Mouse (Mus musculus): ENCODE data around the gene Sh3pxd2a.

Gene Sh3pxd2a

DNA sequence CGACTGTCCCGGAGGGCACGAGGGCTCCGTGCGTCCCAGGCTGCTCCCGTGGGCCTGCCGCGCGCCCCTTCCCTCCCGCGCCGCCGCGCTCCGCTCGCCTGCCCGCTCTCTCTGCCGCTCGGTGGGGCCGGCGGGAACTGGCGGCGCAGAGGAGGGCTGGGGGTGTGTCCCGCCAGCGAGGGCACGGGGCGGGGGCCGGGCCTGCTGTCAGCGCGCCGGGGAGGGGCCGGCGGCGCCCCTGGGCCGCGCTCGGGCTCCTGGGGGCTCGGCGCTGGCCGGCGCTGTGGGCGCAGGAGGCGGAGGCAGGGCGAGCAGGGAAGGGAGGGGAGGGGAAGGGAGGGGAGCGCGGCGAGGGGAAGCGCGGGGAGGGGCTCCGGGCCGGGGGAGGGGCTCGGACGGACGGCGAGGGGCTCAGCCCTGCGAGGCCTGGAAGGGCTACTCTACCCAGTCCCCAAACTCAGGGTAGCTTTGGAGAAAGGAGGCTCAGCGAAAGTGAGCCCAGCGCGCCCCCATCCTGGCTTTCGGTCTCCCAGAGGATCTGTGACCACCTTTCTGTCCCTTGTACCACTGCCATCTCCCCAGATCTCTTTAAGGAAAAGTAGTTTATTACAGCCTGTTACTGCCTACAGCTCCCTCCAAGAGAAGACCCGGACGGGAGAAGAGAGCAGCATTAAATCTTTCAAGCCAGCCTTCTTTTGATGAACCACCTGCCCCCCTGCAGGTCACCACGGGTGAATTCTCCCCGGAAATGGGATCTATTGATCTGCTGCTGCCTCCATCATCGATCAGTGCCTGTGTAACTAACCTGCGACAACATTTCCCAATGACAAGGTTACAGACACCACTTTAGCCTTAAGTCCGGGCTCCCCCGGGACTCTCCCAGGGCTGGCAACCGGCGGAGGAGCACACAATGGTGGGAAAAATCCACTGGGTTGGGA, at the start of gene Sh3pxd2a:
Gene Sh3pxd2a (minus strand): TSS at position 98 of the 938 bp plus-strand sequence.
- DNase-seq (ENCODE audit: inconsistent ontology term): peak; percentile 75

DNA sequence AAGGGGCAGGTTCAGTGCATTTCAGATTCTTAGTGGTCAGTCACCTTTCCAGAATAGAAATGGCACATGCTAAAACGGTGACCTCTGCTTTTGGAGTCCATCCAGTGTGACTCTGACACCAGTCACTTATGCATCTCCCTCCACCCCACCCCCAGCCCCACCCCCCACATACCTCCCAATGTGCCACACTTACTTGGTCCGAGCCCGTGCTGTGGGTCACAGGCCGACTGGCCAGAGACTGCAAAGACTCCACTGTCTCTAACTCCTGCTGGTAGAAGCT, 49.4 kb upstream of the Sh3pxd2a start:
- no peak for DNase-seq (ENCODE audit: inconsistent ontology term)

DNA sequence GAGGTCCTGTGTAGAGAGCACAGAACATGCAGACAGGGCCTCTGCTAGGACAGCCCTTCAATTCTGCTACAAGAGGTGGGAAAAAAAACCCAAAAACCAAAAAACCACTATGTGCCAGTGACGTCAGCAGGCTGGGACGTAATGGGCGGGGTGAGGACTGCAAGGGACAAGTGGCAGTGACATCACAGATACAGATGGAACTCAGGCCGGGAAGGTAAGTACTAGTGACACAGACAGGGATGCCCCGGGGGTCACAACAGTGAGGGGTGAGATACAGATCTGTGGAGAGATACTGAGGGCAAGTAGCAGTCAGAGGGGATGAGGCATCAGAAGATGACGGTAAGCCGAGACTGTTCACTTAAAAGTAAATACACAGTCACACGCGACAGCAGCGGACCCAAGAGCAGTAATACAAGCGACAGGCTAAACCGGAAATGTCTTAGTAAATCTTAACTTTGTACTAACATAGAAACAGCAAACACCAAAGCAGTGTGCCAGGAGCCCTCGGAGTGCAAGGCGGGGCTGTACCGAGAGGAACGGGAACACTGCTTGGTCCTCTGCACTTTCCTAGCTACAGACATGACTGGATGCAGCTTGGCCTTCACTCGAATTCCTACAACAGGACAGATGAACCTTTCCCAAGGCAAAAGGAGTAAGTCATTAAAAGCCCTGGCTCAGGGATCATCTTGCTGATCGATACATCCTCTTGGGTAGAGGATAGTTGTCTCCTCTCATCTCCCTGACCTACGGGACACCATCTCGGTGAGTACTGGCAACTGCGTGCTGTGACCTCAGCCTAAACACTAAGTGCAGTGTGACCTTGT, 48.8 kb upstream of the Sh3pxd2a start:
- DNase-seq (ENCODE audit: inconsistent ontology term): no peak

DNA sequence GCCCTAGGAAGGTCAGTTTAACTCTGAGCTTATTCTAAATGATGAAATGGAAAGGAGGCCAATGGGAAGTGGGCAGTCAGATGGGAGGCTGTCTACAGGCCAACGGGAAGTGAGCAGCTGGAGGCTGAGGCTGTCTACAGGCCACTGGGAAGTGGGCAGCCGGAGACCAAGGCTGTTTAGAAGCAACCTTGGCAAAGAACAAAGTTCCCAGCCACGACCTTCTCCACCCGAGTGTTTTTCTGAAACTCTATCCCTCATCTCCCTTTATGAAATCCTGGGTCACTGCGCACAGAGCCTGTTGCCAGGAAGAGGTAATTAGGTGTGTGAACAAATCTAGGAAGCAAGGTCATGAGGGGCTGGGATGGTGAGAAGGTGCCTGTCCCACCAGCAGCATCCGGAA, 47.8 kb upstream of the Sh3pxd2a start:
- no peak for DNase-seq (ENCODE audit: inconsistent ontology term)

DNA sequence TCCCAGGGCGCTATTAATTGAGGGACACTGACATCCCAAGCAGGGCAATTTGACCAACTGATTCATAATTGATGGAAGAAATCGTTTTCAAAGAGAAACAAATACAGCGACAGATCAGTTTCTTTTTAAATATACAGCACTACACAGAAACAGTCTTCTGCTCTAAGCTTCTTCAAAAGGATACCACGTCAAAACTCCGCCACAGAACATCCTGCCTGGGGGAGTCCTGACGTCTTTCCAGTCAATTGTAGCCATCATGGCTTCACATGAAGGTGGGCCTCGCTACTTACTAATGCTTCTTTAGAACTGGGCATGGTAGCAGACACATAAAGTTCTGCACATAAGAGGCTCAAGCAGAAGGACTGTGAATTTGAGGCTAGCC, 47.1 kb upstream of the Sh3pxd2a start:
- no peak for DNase-seq (ENCODE audit: inconsistent ontology term)

DNA sequence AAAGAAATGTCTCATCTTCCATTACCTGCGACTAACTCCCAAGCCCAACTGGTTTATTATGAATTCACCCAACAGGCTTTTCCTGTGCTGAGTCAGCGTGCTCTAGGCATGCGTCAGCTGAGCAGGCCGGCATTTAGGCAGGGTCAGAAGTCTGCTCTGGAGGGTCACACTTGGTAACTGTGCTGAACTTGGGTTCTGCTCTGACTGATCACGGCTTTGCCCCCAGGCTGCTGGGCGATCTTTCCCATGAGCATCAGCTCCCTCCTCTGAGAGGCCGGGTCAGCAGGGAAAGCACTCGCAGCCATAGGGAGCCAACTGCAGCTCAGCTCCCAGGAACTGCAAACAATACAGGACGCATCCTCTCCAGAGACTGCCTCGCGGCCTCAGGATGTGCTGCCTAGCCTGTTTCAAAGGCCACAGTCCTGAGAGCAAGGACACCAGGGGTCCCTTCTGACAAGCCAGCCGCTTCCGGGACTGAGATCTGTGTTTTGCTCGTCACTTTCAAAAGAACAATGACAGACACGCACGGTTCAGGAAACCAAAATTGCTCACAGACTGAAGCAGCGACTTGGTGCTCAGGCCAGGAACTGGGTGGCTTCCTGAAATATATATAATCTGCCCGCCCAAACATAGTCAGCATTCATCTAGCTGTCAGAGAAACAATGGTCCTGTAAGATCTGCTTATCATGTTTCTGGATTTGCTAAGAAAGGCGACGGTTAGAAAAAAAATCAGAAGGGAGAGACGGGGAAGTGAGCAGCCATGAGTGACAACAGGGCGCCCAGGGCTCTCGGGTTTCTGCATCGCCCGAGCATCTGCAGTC, 46.5 kb upstream of the Sh3pxd2a start:
- peak; percentile 58 for DNase-seq (ENCODE audit: inconsistent ontology term)

DNA sequence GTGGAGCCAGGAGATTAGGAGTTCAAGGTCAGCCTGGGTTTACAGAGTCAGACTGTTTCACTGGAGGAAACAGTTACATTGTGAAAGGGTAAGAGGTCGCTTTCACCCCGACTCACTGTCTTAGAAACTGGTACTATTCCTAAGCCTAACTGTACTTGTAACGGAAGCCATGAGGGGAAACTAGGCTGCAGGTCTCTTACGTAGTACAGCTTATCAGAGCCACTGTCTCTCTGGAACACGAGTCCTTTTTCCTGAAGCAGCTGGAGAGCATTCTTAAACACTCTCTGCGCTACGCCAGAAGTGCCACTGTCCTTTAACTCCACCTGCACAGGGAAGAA, 45.9 kb upstream of the Sh3pxd2a start:
- no peak for DNase-seq (ENCODE audit: inconsistent ontology term)

DNA sequence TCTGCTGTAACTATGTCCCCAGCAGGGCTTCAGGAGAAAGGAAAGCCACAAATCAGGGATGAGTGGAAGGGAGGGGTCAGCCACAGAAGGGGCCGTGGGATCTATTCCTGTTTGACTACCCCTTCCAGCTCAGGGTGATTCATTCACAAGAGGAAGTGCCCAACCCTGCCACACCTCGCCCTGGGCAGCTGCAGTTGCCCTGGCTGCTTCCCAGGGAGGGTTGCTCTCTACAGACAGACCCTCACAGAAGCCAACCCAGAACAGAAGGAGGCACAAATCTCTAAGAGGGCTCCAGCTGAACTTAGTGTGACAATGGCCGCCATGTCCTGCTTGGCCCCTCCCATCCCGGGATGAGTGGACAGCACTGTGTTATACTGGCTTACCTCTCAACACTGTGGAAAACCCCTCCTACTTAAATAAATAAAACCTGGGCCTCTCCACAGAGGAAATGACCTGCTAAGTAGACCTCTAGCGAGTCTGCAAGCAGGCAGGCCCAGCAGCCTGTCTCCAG, 44.6 kb upstream of the Sh3pxd2a start:
- DNase-seq (ENCODE audit: inconsistent ontology term): no peak

DNA sequence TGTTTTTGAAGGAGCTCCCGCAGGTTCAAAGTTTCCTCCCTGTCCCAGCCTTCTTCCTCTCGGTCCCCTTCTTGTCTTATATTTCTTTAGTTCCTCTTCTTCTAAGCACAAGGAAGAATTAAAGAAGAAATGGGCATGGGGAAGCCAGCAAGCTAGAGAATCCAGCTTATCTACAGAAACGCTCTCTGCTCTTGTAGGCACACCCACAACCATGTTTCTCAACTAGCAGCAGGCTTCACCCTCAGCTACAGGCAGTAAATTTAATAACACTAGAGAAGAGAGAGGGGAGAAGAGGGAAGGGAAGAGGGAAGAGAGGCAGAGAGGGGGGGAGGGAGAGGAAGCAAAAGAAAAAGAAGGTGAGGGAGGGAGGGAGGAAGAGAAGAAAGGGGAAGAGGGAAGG, 44.0 kb upstream of the Sh3pxd2a start:
- DNase-seq (ENCODE audit: inconsistent ontology term): no peak

DNA sequence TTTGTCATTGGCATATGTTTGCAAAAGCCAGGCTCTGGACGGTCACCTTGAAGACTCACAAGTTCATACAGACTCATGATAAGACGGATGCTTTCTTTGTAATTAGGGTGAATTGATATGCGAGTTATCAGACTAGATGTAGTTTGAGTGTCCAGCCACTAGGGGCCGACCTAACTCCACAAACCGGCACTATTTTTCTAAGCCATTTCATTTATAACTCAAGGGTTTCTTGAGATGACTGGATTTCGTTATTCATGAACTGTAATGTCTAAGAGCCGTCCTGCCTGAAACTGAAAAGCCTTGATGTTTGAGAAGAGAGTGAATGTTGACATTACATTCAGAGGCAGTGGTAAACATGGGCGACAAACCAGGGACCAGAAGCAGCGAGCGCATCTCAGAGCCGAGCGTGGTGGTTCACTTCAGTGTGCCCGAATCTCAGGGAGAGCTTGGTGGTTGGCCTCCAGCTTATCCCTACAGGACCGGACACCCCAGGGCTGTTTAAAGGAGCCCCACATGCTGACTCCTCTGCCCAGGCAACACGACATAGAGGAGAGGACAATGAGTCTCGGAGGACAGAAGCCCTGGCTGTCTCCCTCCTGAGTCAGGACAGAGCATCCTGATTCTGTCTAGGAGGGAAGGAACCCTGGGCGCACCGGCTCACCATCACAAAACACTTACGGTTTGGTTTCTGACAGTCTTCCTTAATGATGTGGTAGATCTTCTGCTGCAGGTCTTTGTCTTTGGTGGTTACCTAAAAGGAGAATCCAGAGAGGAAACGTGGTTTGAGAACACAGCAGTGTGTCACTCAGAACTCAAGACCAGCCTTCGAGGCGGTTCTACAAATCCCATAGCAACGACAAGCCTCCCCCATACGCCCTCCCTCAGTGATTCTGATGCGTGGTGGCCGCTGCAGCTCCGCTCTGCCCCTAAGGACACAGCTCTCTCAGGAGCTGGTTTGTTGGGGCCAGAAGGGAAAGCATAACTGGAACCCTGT, 43.2 kb upstream of the Sh3pxd2a start:
- peak; percentile 40 for DNase-seq (ENCODE audit: inconsistent ontology term)

DNA sequence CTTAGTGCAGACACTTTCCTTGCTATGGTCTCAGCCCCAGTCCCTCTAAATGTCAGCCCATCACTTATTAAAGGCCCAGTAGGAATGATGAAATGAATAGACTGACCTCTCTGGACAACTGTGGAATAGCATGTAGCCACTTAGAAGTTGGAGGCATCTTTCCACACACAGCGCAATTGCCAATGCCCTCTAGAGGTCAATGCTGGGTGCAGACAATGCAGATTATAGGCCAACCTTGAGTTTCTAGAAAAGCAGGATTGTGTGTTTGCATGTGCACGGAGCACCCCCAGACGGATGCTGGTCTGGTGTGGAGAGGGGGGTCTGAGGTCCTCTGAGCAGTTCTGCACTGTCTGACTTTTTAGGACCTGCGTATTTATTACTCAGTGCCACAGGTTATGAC, 39.4 kb upstream of the Sh3pxd2a start:
- peak; percentile 51 for DNase-seq (ENCODE audit: inconsistent ontology term)

DNA sequence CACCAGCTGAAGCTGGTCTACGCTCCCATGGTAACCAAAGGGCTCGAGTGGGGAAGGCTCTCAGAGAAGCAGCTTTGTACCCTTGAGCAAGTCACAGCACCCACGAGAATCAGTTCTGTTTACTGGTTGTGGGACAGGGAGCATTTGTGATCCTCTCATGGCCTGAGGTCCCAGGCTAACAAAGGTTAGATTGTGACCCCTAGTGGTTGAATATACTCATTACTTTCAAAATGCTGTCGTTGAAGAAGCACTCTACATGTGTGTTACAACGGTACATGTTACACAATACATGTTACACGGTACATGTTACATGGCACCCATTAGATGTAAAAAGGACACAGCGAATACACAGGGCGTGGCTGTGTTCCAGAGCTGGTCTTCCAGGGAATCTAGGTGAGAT, 38.4 kb upstream of the Sh3pxd2a start:
- no peak for DNase-seq (ENCODE audit: inconsistent ontology term)

DNA sequence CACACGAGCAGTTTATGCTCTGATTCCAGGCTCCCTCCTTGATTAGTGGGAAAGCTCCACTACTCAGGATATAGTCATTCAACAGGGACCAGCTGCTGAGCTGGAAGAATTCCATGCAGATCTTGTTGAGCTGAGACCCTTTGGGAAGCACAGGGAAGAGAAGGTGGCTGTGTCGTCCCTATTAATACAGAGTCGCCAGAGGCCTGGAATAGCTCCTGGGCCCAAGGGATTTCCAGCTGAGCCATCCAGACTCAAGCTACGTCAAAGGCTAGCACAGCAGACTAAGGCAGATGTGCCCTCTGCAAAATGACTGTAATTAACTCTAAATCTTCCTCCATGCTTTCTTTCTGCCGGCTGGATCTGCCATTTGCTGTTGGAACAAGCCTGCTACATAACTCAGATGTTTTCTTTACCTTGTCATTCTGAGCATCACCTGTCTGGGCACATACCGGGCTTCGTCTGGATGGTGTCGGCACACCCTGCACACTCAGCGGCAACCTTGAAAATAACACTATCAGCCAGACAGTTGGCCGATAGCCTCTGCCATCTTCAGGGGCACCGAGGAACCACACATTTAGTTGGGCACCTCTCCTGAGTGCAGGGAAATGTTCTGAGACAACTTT, 36.3 kb upstream of the Sh3pxd2a start:
- DNase-seq (ENCODE audit: inconsistent ontology term): no peak

DNA sequence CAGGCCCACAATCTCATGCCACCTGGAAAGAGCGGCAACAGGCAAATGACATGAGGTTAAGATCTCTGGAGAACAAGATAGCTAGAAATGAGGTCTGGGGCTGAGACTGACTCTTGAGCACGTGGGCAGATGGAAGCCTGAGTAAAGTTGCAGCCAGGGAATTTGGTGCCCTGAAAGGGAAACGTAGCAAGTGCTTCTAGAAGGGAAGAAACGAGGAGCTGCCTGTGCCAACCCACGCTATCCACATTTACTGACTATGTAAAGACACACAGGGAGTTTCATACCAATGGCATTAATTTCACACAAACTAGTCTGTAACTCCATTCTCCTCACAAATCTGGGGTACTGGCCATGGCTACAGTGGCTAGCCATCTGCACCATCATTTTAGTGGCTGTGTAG, 35.6 kb upstream of the Sh3pxd2a start:
- DNase-seq (ENCODE audit: inconsistent ontology term): no peak

DNA sequence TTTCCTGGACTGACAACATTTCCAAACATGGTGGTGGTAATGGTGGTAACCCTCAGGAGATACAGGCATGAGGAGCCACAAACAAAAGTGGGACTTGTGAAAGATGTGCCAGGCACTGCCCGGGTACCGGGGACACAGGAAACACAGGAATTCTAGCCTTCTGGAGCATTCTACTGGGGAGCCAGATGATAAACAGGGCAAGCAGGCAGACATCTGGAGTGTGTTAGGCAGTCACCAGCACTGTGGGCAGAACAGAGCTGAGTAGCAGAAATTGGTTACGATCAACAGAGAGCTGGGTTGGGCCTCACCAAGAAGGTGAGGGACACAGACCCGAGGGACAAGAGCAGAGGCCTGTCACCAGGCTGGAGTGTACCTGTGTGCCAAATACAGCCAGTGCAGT, 34.7 kb upstream of the Sh3pxd2a start:
- DNase-seq (ENCODE audit: inconsistent ontology term): no peak

DNA sequence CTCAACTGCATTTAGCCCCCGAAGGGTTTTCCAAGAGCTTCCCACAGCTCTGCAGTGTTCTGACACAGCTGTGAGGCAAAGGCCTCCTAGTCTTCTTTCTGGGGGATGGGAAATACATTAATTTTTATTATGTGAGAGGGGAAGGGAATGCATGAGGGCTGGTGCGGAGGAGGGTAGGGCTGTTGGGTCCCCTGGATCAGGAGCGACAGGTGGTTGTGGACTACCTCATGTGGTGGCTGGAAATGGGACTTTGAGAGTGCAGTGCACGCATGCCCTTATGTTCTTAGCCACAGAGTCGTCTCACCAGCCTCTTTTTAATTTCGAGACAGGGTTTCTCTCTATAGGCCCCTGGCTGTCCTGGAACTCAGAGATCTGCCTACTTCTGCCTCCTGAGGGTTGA, 33.5 kb upstream of the Sh3pxd2a start:
- DNase-seq (ENCODE audit: inconsistent ontology term): no peak

DNA sequence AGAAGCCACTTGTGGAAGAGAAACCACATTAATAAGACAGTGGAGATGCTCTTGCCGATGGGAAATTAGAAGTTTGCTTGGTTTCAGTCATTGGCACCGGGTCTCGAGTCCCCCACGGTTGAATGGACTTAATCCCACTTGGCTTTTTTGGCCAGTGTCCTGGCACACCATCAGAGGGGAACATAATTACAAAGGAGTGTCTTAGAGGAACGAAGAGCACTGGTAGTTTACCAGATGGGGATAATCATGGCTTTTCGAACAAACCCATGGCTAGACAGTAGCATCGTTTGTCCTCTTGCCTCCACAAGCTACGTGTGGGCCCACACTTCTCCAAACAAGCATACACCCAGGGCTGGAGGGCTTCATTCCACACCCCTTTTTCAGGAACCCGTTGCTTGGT, 33.1 kb upstream of the Sh3pxd2a start:
- DNase-seq (ENCODE audit: inconsistent ontology term): peak; percentile 60

DNA sequence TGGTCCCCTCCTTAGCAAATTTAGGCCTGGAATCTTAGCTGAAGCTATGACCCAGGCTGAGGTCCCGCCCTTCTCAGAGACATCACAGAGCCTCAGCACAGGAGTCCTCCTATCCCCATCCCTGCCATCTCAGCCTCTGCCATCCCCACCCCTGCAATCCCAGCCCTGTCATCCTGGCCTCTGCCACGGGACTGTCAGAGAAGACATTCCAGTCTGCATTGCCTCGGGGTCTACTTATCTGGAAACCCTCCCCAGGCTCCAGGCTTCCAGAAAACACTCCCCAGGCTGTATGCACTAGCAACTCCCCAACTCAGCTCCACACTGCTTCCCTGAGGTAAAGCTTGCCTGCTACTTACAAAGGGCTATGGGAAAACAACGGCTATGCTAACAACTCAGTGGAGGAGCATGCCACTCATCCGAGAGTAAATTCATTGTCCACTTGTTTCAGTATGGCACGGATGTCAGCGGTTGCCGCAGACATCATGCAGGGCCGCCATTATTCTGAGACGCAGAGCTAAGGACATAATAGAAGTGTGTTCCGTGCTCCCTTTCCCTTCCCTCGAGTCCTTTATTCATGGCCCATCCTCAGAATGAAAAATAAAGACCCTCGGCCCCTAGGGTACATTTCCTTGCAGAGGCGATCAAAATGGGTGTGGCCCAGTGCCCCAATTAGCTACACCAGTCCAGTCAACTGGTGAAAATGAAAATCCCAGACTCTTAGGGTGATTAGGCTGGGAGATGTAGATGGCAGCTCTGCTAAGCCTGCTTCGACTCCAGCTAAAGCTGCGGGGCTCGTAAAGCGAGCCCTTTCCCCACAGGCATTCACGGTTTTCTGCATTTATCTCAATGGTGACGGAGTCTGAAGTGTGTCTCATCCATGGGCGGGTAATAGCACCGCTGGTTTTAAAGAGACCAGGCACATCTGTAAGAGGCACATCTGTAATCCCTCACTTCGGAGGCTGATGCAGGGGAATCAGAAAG, 29.1 kb upstream of the Sh3pxd2a start:
- DNase-seq (ENCODE audit: inconsistent ontology term): peak; percentile 24

DNA sequence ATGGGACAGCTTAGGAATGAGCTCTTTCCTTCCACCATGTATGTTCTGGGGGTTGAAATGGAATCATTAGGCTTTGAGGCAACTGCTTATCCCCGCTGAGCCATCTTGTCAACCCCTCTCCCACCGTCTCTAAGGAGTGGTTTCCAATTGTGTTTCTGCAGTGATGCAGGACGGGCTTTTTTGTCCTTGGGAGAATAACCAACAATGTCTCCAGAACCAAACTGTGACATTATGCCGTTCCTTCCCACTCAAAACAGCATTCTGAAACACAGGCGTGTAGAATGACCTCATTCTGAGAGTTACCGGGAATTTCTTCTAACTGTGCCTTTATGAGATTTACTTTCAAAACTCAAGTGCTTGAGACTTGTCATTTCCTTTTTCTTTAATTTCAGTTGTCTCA, 28.2 kb upstream of the Sh3pxd2a start:
- DNase-seq (ENCODE audit: inconsistent ontology term): no peak

All from Muller cell, postnatal 12 days (primary cell).